Mouse (Mus musculus): ENCODE results near the gene Gba2. TPM values are rescaled to one million over a fixed set of nuclear protein-coding genes. Genes with fewer than 3 reads are reported as not detected.

Gba2 gene
- total RNA-seq, 2 experiments from 2014 or later: 12.0 to 22.9 TPM

Other genes starting within 250 kb of the Gba2 start
- gene Rusc2, start 196.9 kb downstream of the Gba2 start, total RNA-seq (2014; fragmentation: Nextera tagmentation): 1.8 and 7.6 TPM in 2 replicates
- 0.19 and 1.5 TPM in 2 replicates for gene Rusc2, start 196.9 kb downstream of the Gba2 start, total RNA-seq (2017)
- not detected in 2 replicates for gene Fam166b, start 149.7 kb downstream of the Gba2 start, total RNA-seq (2014; fragmentation: Nextera tagmentation)
- gene Fam166b, start 149.7 kb downstream of the Gba2 start, total RNA-seq (2017): not detected in 2 replicates
- gene Tesk1, start 136.9 kb downstream of the Gba2 start, total RNA-seq (2014; fragmentation: Nextera tagmentation): 11.7 and 15.6 TPM in 2 replicates
- gene Tesk1, start 136.9 kb downstream of the Gba2 start, total RNA-seq (2017): 4.3 and 4.8 TPM in 2 replicates
- 1.5 and 9.6 TPM in 2 replicates for gene Cd72, start 124.2 kb downstream of the Gba2 start, total RNA-seq (2014; fragmentation: Nextera tagmentation)
- 2.9 and 11.9 TPM in 2 replicates for gene Cd72, start 124.2 kb downstream of the Gba2 start, total RNA-seq (2017)
- gene Sit1, start 95.1 kb downstream of the Gba2 start, total RNA-seq (2014; fragmentation: Nextera tagmentation): 0.61 TPM in 1 of 2 replicates, not detected in the other
- not detected in 2 replicates for gene Sit1, start 95.1 kb downstream of the Gba2 start, total RNA-seq (2017)
- gene Ccdc107, start 86.0 kb downstream of the Gba2 start, total RNA-seq (2014; fragmentation: Nextera tagmentation): 28.8 and 47.9 TPM in 2 replicates
- gene Ccdc107, start 86.0 kb downstream of the Gba2 start, total RNA-seq (2017): 44.6 and 46.3 TPM in 2 replicates
- 44.3 and 50.3 TPM in 2 replicates for gene Arhgef39, start 79.2 kb downstream of the Gba2 start, total RNA-seq (2014; fragmentation: Nextera tagmentation)
- gene Arhgef39, start 79.2 kb downstream of the Gba2 start, total RNA-seq (2017): 27.2 and 32.7 TPM in 2 replicates
- gene Car9, start 71.9 kb downstream of the Gba2 start, total RNA-seq (2014; fragmentation: Nextera tagmentation): 3.6 and 11.8 TPM in 2 replicates
- 2.1 and 3.3 TPM in 2 replicates for gene Car9, start 71.9 kb downstream of the Gba2 start, total RNA-seq (2017)
- gene Tpm2, start 55.1 kb downstream of the Gba2 start, total RNA-seq (2014; fragmentation: Nextera tagmentation): not detected in 2 replicates
- gene Tpm2, start 55.1 kb downstream of the Gba2 start, total RNA-seq (2017): 0.09 TPM in 1 of 2 replicates, not detected in the other
- 9.6 and 12.7 TPM in 2 replicates for gene Creb3, start 16.5 kb downstream of the Gba2 start, total RNA-seq (2014; fragmentation: Nextera tagmentation)
- gene Creb3, start 16.5 kb downstream of the Gba2 start, total RNA-seq (2017): 19.4 and 42.2 TPM in 2 replicates
- 105 and 175 TPM in 2 replicates for gene Tln1, start 16.2 kb downstream of the Gba2 start, total RNA-seq (2014; fragmentation: Nextera tagmentation)
- 211 and 304 TPM in 2 replicates for gene Tln1, start 16.2 kb downstream of the Gba2 start, total RNA-seq (2017)
- gene Rgp1, start 158 bp downstream of the Gba2 start, total RNA-seq (2014; fragmentation: Nextera tagmentation): 28.7 and 30.4 TPM in 2 replicates
- gene Rgp1, start 158 bp downstream of the Gba2 start, total RNA-seq (2017): 6.7 and 8.3 TPM in 2 replicates
- gene Msmp, start 5.6 kb upstream of the Gba2 start, total RNA-seq (2014; fragmentation: Nextera tagmentation): not detected in 2 replicates
- gene Msmp, start 5.6 kb upstream of the Gba2 start, total RNA-seq (2017): not detected in 2 replicates
- 0.09 and 2.0 TPM in 2 replicates for gene Npr2, start 53.1 kb upstream of the Gba2 start, total RNA-seq (2014; fragmentation: Nextera tagmentation)
- 0.08 and 0.14 TPM in 2 replicates for gene Npr2, start 53.1 kb upstream of the Gba2 start, total RNA-seq (2017)
- 1.6 TPM in 1 of 2 replicates, not detected in the other for gene Spag8, start 74.7 kb upstream of the Gba2 start, total RNA-seq (2014; fragmentation: Nextera tagmentation)
- gene Spag8, start 74.7 kb upstream of the Gba2 start, total RNA-seq (2017): not detected in 2 replicates
- 70.7 and 73.0 TPM in 2 replicates for gene Hint2, start 77.6 kb upstream of the Gba2 start, total RNA-seq (2014; fragmentation: Nextera tagmentation)
- gene Hint2, start 77.6 kb upstream of the Gba2 start, total RNA-seq (2017): 43.1 and 63.0 TPM in 2 replicates
- gene Tmem8b, start 90.1 kb upstream of the Gba2 start, total RNA-seq (2014; fragmentation: Nextera tagmentation): 1.2 and 2.5 TPM in 2 replicates
- gene Tmem8b, start 90.1 kb upstream of the Gba2 start, total RNA-seq (2017): 0.38 and 1.6 TPM in 2 replicates
- not detected in 2 replicates for gene Fam221b, start 90.3 kb upstream of the Gba2 start, total RNA-seq (2014; fragmentation: Nextera tagmentation)
- 0.15 and 0.28 TPM in 2 replicates for gene Fam221b, start 90.3 kb upstream of the Gba2 start, total RNA-seq (2017)
- gene Olfr70, start 121.9 kb upstream of the Gba2 start, total RNA-seq (2014; fragmentation: Nextera tagmentation): not detected in 2 replicates
- gene Olfr70, start 121.9 kb upstream of the Gba2 start, total RNA-seq (2017): not detected in 2 replicates
- gene Olfr71, start 131.4 kb upstream of the Gba2 start, total RNA-seq (2014; fragmentation: Nextera tagmentation): not detected in 2 replicates
- not detected in 2 replicates for gene Olfr71, start 131.4 kb upstream of the Gba2 start, total RNA-seq (2017)
- gene Hrct1, start 148.3 kb upstream of the Gba2 start, total RNA-seq (2014; fragmentation: Nextera tagmentation): not detected in 2 replicates
- not detected in 2 replicates for gene Hrct1, start 148.3 kb upstream of the Gba2 start, total RNA-seq (2017)
- not detected in 2 replicates for gene Spaar, start 151.2 kb upstream of the Gba2 start, total RNA-seq (2014; fragmentation: Nextera tagmentation)
- gene Spaar, start 151.2 kb upstream of the Gba2 start, total RNA-seq (2017): not detected in 2 replicates
- not detected in 2 replicates for gene Olfr159, start 192.1 kb upstream of the Gba2 start, total RNA-seq (2014; fragmentation: Nextera tagmentation)
- gene Olfr159, start 192.1 kb upstream of the Gba2 start, total RNA-seq (2017): not detected in 2 replicates
- gene Olfr156, start 245.0 kb upstream of the Gba2 start, total RNA-seq (2014; fragmentation: Nextera tagmentation): not detected in 2 replicates
- not detected in 2 replicates for gene Olfr156, start 245.0 kb upstream of the Gba2 start, total RNA-seq (2017)

Measured in megakaryocyte-erythroid progenitor cell, adult 5-6 weeks (primary cell).